Mouse (Mus musculus) heart, postnatal 0 days (tissue): ENCODE data around the gene Ick.

Source experiments
- CTCF ChIP-seq: IDR thresholded peaks from 2 replicates; pipeline ENCODE4 v1.5.1; 2016; ENCODE audit warnings: antibody characterized with exemption, control low read depth, low read depth
- EP300 ChIP-seq: IDR thresholded peaks from 2 replicates; pipeline ENCODE4 v1.6.1; 2016; ENCODE audit warnings: antibody characterized with exemption, low read depth

DNA sequence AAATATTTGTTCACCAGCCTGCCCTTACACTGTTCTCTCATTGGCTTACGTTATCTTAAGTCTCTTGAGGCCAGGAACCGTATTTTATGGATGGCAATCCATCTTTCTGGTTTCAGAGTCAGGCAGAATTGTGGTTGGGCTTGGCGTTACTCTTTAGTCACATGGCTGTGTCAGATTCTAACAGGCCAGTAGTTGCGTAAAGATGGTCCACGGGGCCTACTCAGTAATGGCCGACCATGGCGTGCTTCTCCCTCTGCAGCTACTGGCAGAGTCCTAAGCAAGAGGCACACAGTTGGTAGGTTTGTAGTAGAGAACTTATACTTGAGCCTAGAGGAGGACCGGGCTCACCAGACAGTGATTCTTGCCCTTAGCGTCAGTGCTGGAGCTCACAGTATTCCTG, 6.8 kb downstream of the Ick start:
- no peak for TF ChIP-seq CTCF
- TF ChIP-seq EP300: no peak
